Mouse (Mus musculus): ENCODE results near the gene 2210016L21Rik.

DNA sequence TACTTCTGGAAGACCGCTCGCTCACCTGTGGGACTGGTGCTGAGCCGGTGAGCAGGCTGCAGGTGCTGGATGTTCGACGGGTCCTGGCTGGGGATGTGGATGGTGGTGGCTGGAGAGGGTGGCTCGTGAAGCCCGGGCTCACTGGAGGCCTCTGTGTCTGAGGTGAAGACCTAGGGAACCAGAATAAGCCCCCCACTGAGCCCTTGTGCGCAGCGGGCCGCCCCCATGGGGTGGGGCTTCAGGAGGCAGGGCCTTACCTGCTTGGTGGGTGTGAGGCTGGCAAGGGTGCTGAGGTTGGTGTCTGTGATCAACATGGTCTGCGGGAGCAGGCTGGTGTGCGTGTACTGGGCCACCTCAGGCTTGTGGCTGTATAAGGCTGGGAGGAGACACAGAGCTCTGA lies 8.7 kb downstream of the 2210016L21Rik start:
- no peak for TF ChIP-seq POLR2A (IDR thresholded peaks at IDR 0.05; ENCODE audit: borderline replicate concordance, insufficient read depth, low read length)
- TF ChIP-seq CTCF (IDR thresholded peaks at IDR 0.05; ENCODE audit: borderline replicate concordance, insufficient read depth, low read depth, low read length) = no peak

All from cerebellum, adult 2 months (tissue).